Mouse (Mus musculus): Measurements from ENCODE around the gene Slc16a10.

Slc16a10 gene

DNA sequence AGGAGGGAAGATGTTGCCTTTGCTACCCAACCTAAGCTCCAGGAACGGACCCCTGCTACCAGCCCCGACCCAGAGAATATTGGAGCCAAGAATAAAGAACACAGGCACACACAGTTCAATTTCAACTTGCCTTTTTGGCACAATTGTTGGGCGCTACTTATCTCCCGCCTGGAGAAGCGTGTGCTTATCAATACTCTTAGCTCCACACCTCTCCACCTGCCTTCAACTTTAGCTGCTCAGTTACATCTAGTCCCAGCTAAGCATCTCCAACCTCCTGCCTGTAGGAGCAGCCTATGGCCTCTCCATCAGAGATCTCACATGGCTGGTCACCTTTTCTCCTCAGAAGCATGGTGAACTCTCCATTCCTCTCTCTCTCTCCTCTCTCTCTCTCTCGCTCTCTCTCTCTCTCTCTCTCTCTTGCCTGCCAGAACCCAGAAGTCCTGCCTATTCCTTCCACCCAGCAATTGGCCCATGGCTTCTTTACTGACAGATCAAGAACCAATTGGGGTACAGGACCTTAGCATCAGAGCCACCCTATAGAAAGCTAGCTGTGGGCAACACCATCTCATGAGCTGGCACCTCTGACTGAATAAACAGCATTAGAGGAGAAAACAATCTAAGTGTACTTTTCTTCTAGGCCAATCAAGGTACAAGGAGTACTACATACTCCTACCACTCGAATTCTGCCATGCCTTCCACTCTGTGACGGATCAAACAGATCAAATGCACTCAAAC is 5.4 kb upstream of the Slc16a10 start:
- no peak for DNase-seq

DNA sequence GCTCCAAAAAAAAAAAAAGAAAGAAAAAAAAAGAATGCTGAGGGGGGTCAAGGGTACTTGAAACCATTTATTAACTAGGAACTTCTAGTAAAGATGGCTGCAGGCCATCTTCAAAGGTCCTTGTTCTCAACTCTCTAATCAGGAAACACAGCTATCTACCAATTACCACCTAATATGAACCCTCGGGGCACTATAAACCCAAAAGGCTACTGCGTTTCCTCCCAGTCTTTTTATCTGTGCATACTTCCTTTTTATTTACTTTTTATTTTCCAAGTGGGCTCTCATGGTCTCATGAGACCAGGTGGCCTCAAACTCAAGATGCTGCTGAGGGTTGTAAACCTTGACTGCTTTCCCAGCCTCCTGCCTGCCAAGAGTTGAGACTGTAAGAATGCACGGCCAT is 4.4 kb upstream of the Slc16a10 start:
- no peak for DNase-seq

DNA sequence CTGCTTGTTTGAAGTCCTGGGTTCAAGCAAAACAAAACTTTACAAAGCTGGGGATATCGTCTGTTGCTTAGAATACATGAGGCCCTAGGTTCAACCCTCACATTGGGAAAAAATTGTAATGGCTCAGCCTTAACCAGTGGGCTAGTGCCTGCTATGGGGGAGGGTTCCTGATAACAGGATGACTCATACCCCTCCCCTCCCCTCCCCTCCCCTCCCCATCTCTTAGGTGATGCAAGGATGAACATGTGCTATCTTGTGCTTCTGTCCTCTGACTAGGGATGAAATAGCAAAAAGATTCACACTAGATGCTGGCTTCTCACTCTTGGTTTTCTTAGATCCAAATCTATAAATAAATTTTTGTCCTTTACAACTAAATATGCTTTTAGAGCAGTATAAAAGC is 2.8 kb upstream of the Slc16a10 start:
- DNase-seq = no peak

DNA sequence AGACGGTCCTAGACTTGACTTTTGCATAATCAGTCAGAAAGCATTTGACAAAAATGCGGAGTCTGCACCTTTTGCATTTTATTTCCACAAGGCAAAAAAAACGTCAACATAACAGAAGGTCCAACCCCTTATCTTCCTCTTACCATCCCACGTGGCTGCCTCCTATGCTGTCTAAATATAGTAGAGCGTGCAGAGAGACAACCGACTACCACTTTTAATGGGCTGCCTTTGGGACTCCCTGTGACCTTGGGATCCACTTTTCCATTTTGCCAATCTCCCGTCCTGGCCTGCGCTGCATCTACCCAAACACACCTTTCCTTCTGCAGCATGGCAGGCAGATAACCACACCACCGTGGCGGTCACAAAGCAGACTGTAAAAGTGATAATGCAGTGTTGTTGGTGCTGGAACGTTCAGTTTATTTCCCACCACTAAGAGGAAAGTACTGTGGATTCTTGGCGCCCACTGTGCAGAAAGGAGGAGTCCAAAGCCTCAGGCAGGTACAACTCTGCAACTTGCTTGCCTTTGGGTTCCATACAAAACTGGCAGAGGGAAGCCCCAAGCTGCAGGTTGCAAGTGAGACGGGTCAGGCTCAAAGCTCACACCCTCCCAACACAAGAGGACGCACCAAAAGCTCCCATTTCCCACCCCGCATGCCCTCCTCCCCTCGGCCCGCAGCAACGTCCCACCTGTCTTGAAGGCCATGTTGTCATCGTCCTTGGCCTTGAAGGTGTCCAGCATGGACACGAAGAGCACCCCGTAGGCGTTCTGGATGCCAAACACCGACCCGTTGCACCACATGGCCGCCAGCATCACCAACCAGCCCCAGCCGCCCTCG is 824 bp downstream of the Slc16a10 start:
- peak; percentile 31 for DNase-seq

DNA sequence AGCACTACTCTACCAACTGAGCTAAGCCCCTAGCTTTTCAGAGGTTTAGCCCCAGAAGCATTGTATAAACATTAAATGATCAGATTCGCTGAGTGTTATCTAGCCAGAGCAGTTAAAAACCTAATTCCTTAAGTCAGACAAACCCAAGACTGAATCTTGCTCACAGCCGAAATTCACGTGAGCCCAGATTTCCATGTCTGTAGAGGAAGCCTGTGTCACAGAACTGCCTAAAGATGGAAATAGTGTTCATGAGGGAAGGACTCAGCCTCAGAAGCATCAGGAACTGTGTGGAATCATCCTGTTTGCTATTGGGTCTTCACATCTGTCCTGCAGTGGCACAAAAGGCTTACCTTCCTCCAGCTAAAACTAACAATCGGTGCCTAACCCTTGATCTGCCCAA is 2.4 kb downstream of the Slc16a10 start:
- DNase-seq = no peak

DNA sequence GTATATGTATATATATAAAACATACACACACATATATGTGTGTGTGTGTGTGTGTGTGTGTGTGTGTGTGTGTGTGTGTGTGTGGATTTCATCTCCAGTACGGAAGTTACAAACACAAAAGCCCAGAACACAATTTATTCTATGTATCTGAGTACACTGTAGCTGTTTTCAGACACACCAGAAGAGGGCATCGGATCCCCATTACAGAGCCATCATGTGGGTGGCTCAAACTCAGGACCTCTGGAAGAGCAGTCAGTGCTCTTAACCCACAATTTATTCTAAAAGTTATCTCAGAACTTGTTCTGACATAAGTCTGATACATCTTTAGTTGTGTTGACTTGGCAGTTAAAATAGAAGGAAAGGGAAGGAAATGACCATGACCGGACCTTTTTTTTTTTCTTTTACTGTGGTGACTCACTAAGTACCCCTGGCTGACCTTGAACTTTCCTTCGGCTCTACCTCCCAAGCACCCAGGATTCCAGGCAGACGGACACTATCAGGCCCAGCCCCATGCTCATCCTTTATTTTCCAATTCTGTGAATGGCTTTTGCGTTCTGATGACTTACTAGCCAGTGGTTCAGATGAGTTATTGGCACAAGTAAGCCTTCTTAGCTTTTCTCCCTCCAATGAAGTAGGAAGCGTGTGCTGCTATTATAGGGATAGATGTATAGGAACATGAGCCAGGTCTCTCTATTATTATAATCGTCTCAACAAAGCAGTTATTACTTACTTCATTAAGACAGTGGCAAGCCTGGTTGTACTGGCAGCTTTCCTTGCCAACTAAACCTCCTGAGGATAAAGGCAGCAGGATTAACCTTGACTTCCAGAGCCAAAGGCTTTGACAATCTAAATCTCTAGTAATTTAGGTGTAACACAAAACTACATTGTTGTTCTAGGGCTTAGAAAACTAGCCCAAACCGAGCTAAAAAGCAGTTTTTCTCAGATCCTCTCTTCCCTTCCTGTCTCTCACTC is 6.0 kb downstream of the Slc16a10 start:
- DNase-seq = no peak

DNA sequence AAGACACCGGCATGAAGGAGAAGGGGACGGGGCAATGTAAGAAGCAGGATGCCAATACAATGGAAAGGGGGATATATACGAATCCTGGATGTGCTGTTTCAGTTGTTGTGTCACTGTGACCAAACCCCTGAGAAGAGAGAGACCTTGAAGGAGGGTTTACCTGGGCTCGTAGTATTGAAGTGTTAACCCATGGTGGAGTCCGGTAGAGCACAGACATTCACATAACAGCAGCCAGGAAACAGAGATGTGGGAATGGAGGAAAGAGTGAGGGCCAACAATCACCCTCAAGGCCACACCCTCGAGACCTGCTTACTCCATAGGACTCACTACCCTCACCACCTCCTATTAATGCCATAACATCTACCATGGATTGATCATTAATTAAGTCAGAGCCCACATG is 7.2 kb downstream of the Slc16a10 start:
- no peak for DNase-seq

DNA sequence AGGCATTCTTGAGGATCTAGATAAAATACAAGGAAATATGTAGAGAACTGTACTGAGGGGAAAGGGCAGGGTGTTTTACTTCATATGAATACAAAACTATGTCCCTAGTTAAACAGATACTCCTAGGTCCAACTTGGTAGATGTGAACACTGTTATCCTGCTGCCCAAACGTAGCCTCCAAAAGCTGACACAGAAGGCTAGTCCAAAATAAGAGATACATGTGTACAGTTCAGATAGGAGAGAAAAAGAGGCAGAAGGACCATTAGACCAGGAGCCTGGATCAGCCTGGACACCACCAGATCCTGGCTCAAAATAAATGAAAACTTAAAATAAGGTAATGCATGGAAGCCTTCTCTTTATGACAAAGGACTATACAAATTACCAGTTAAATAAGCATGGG is 8.4 kb downstream of the Slc16a10 start:
- no peak for DNase-seq

DNA sequence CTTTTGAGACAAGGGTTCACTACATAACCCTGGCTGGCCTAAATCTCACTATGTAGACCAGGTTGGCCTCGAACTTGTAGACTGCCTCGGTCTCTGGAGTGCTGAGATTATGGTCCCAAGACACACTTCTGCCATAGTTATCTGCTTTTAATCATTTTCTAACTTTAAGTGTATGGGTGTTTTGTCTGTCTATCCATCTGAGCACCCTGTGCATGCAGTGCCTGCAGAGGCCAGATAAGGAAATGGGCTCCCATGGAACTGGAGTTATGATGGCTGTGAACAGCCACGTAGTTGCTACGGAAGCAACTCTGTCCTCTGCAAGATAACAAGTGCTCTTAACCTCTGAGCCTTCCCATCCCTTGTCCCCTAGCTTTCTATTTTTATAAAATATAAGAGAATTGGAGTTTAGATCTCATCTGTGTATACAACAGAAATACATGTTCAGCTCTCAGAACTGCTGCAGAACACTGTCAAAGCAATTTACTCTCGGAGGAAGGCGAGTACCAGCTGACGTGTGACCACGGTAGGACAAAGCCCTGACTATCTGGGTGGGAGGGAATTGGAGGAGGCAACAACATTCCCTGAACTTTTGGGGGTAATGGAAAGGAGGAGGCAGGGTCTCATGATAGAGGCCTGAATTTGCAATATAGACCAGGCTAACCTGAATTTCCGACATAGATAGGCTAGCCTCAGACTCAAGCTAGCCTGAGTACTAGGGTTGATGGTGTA is 10.2 kb downstream of the Slc16a10 start:
- DNase-seq = no peak

DNA sequence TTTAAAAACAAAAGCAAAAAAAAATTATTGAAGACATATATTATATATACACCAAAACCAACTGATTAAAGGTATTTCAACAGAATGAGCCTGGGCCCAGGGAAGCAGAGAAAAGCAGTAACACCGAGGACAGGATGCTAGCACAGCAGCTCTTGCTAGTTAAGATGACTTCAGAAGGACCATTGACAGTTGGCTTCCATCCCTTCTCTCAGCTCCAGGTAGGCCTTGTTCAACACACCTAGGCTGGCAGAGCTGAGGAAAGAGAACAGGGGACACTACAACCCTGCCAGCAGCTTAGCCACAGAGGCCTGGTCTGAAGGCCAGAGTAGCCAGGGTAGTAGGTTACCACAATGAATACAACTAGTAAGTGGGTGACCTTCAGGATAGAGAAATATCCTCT is 11.9 kb downstream of the Slc16a10 start:
- DNase-seq = no peak

DNA sequence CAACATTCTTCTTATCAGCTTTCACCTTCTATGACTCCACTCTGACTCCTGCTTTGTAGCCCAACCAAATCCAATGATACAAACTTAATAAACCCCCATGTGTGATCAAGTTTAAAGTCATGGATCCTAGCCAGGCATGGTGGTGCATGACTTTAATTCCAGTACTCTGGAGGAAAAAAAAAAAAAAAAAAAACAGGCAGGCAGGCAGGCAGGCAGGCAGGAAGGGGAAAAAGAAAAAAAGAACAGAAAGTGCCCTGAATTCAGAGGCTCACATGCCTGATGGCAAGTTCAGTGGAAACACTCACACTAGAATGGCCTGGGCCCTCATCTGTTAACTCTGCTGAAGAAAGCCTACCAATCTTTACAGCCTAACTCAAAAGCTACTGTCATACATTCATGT is 12.9 kb downstream of the Slc16a10 start:
- no peak for DNase-seq

DNA sequence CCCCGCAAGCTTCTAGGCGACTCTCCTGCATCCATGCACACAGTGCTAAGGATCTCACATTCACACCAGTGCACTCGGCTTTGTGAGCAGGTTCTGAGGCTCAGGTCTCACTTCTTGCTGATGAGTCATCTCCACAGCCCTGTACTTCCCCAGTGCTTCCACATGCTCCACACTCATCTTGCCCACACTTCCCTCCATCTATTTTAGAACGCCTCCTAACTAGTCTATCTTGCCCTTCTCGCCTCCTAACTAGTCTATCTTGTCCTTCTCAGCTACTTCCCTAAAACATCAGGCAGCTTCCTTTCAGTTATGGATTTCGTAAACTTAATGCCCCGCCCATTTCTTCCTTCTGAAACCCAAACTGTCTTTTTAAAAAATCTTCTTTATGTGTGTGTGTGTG is 13.6 kb downstream of the Slc16a10 start:
- DNase-seq = no peak

DNA sequence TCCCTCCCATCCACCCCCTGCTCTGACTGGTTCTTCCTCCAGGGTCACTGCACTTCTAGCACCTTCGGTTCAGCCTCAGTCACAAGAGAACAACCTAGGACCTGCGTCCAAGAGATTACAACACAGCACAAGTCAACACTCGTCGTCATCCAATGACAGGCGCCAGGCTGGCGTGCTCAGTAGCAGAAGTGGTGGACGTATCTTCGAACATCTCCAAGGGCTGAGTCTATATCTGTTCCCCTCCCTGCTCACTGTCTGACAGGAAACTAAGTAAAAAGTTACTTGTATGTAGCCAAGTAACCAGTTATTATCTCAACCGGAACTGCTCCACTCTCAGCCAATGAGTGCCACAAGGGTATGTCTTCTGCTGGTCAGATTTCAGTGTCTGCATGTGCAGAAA is 16.9 kb downstream of the Slc16a10 start:
- no peak for DNase-seq

DNA sequence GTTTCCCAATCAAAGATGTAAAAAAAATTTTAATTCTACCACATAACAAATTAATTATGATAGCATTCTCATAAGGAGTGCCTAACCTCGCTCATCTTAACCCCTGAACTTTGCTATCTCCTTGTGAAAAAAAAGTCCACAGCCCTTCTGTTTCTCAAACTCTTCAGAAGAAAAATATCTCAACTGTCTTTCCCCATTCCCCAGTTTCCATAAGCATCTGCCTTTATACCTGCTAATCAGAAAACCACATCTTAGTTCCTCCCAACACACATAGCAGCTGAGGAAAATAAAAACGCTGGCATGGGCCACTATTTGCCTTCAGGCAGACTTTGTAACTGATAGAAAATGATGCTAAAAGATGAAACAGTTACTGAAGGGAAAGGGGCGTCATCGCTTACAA is 17.5 kb downstream of the Slc16a10 start:
- no peak for DNase-seq

DNA sequence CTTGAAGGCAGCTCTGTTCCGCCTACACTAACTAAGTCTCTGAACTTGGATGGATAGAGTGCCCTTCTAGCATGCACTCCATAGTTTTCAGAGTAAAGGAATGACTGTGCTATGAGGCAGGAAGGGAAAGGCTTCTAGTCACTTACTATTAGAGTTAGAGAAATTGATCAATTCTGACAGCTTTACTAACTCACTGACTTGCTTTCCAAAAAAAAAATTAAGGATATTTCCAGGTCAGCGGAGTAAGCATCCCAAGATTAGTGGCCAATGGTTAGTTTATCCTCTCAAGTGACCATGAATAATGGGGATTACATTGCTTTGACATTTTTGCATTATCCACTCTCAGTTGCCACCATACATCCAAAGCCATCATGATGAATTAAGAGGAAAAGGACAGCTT is 18.0 kb downstream of the Slc16a10 start:
- DNase-seq = no peak

DNA sequence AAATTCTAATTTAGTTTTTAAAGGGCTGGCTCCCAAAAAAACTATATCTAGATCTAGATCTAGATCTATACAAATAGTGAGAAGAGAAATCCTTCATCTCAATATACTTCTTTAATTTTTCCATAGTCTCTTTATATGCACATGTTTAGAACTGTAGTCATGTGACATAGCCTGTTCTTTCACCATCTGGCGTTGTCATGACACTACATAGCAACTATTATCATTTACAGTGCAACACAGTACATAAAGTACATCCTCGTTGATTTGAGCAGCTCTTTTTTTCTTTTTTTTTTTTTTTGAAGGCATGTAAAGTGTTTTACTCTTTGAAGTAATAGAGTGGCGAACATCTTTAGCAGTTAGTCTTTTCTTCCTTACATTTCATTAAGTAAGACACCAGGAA is 22.6 kb downstream of the Slc16a10 start:
- no peak for DNase-seq

DNA sequence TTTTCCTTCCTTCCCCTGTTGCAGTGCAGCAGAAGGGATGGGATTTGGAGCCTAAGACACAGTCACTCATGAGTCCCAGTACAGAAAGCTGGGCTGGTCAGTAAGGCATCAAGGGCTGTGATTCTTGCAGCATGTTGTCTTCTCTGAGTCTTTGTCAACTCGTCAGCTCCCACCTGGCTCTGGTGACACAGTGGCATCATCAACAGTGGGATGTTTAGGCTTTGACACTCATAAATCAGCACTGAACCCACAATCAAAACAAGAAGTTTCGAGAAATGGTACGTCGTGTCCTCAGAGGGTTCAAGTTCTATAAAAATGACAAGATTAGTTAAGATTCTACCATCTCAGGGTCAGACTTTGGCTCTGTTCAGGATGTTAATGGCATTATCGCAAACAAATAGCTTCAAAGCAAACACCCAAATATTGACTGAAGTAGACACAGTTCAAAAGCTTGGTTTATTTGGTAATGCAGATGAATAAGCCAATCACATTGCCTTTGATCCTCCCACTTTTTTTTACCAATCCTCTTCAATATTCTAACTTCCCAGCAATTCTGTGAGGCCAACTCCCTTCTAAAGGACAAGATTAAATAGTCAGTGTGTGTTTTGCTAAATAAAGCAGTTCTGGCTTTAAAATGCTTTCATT is 23.2 kb downstream of the Slc16a10 start:
- DNase-seq = no peak

DNA sequence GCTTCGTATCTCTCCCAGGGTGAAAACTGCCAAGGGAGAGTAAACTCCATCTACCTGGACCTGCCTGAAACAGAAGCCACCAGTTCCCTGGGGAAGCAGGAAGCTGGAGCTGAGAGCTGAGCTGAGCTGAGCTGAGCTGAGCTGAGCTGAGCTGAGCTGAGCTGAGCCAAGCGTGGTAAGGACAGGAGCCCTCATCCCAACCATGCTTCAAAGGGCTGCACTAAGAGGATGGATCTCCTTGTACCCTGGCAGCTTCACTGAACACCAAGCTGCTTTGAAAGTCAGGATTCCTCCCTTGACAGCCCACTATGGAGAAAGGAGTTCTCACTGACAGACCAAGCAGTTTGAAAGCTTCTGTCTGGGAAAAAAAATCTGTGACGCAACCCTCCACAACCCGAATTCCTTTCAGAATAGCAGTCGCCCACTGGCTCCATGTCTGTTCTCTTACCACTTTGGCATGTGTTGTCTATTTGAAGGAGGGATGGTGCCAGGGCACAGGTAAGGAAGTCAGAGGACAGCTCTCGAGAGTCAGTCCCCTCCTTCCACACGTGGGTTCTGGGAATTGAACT is 28.5 kb downstream of the Slc16a10 start:
- no peak for DNase-seq

DNA sequence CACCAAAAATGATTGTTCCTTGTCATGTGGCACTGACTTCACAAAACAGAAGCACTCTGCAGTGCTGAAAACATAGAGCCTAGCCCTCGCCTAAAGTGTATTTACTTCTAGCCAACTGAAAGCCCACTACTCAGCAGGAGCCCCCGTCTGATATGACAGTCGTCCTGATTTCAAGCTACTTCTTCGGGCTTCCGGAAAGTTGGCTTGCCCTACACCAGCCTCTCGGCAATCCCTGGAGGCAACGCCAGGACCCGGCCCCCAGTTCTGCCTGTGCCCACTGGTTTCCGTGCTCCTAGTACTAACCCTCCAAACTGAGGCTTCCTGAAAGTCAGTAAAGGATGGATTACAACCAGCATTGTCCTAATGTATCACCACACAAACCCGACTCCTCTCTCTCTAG is 29.8 kb downstream of the Slc16a10 start:
- DNase-seq = no peak

DNA sequence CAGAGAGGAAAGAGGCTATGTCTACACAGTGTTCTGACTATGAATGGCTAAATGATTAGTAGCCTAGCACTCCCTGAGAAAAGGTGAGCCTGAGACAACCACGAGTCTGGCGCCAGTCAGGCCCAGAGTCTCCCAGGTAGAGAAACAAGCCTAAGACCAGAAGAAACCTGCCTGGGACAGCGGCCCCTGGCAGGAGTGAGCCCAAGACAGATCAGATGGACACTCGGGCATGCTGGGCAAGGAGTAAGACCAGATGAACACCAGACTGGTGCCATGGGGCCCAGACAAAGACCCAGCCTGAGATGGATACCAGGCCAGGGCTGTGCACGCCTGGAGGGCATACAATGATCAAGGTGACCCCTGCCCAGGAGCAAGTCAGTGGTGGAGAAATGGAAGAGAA is 32.5 kb downstream of the Slc16a10 start:
- DNase-seq = no peak

DNA sequence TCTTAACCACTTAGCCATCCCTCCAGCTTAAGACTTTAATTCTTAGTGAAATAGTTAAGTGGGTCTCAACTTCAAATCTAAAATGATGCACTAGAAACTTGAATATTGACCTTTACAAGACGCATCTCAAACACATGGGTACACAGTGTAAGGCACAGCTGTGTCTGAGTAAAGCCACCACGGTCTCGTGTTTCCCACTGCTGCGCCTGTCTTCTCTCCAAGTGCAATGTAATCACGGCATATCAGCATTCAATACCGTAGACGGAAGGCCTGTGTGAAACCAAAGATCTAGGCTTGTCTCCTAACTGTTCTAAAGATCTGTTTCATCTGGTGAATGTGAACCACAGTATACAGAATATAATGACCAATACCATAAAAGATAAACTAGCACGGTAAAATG is 33.1 kb downstream of the Slc16a10 start:
- DNase-seq = no peak

DNA sequence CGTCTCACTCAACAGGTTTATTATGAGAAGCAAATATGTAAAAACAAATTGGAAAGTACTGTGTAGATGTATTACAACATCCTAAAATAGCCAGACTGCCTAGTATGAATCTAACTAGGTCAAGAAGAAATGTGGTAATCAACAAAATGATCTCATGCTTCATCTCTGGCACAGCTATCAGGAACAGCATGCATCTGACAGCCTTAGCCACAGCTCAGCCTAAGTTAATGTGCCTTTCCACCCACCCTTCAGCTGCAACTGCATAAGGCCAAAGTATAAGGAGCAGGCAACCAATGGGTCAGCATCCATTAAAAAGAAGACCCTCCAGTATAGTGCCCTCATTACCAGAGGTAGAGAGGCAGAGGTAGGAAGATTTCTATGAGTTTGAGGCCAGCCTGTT is 34.1 kb downstream of the Slc16a10 start:
- DNase-seq = no peak
